Mouse (Mus musculus): ENCODE data around the gene Bhlha9. TPM values are rescaled to one million over a fixed set of nuclear protein-coding genes. Genes with fewer than 3 reads are reported as not detected.

Gene Bhlha9
- total and polyA plus RNA-seq, 3 experiments: not detected

GRCm38 (mm10) chr11:76628613-76629012 is 43.7 kb upstream of the Bhlha9 start:
- intact Hi-C loops (cut with DNase I): no loop called here
- no peak for DNase-seq
- Histone ChIP-seq H3K27me3 (ENCODE audit: control insufficient read depth, insufficient read depth, low read length) (peaks cover 1% of the 10 kb centered on the region; the same call in 1 of the 2 replicates), H3K27ac (no peak overlapping the region), H3K36me3 (ENCODE audit: control insufficient read depth, insufficient read depth, low read length) (no peaks in the 10 kb centered on the region), H3K4me1 (ENCODE audit: control insufficient read depth, insufficient read depth, low read length) (no peaks in the 10 kb centered on the region), H3K4me3 (no peak overlapping the region), H3K9ac (ENCODE audit: low read depth, low read length) (no peak overlapping the region), H3K79me2 (replicated peaks; ENCODE audit: control insufficient read depth, insufficient read depth, low read length) (no peaks in the 10 kb centered on the region)
- 22% methylated on average over 5 of the region's 5 CpGs for WGBS
- TF ChIP-seq CTCF (IDR thresholded peaks at IDR 0.05) (no peak), EP300 (IDR thresholded peaks at IDR 0.05; ENCODE audit: insufficient read depth, low read depth, low read length) (no peak), POLR2A (IDR thresholded peaks at IDR 0.05; ENCODE audit: insufficient read depth, low read depth, low read length) (no peak)

GRCm38 (mm10) chr11:76630023-76630422 is 42.2 kb upstream of the Bhlha9 start:
- Histone ChIP-seq H3K4me1 (ENCODE audit: control insufficient read depth, insufficient read depth, low read length) (no peaks in the 10 kb centered on the region), H3K27me3 (ENCODE audit: control insufficient read depth, insufficient read depth, low read length) (no peaks in the 10 kb centered on the region), H3K4me3 (no peak overlapping the region), H3K27ac (no peak overlapping the region), H3K36me3 (ENCODE audit: control insufficient read depth, insufficient read depth, low read length) (no peaks in the 10 kb centered on the region), H3K9ac (ENCODE audit: low read depth, low read length) (no peak overlapping the region), H3K79me2 (replicated peaks; ENCODE audit: control insufficient read depth, insufficient read depth, low read length) (no peaks in the 10 kb centered on the region)
- 51% methylated on average over 2 of the region's 2 CpGs for WGBS
- no peak for DNase-seq
- intact Hi-C loops (cut with DNase I): no loop called here
- TF ChIP-seq EP300 (IDR thresholded peaks at IDR 0.05; ENCODE audit: insufficient read depth, low read depth, low read length) (no peak), CTCF (IDR thresholded peaks at IDR 0.05) (no peak), POLR2A (IDR thresholded peaks at IDR 0.05; ENCODE audit: insufficient read depth, low read depth, low read length) (no peak)

- H3K9ac ChIP-seq (ENCODE audit: low read depth, low read length): no peak overlapping the region
- DNase-seq: no peak
- no peak overlapping the region for H3K4me3 ChIP-seq
- 81% methylated on average over 5 of the region's 5 CpGs for WGBS
- no peaks in the 10 kb centered on the region for H3K27me3 ChIP-seq (ENCODE audit: control insufficient read depth, insufficient read depth, low read length)
- no peaks in the 10 kb centered on the region for H3K4me1 ChIP-seq (ENCODE audit: control insufficient read depth, insufficient read depth, low read length)
- H3K27ac ChIP-seq: no peak overlapping the region
- H3K36me3 ChIP-seq (ENCODE audit: control insufficient read depth, insufficient read depth, low read length): no peaks in the 10 kb centered on the region
- H3K79me2 ChIP-seq (replicated peaks; ENCODE audit: control insufficient read depth, insufficient read depth, low read length): no peaks in the 10 kb centered on the region
- TF ChIP-seq POLR2A (IDR thresholded peaks at IDR 0.05; ENCODE audit: insufficient read depth, low read depth, low read length) (no peak), EP300 (IDR thresholded peaks at IDR 0.05; ENCODE audit: insufficient read depth, low read depth, low read length) (no peak), CTCF (IDR thresholded peaks at IDR 0.05) (no peak)
- intact Hi-C loops (cut with DNase I): no loop called here
Observed at GRCm38 (mm10) chr11:76630487-76630886, 41.8 kb upstream of the Bhlha9 start.

GRCm38 (mm10) chr11:76639269-76639985 is 32.8 kb upstream of the Bhlha9 start:
- no peak for DNase-seq
- Histone ChIP-seq H3K9ac (ENCODE audit: low read depth, low read length) (no peak overlapping the region), H3K4me3 (no peak overlapping the region), H3K27ac (no peak overlapping the region), H3K4me1 (ENCODE audit: control insufficient read depth, insufficient read depth, low read length) (no peaks in the 10 kb centered on the region), H3K79me2 (replicated peaks; ENCODE audit: control insufficient read depth, insufficient read depth, low read length) (no peaks in the 10 kb centered on the region), H3K27me3 (ENCODE audit: control insufficient read depth, insufficient read depth, low read length) (no peaks in the 10 kb centered on the region), H3K36me3 (ENCODE audit: control insufficient read depth, insufficient read depth, low read length) (no peaks in the 10 kb centered on the region)
- intact Hi-C loops (cut with DNase I): no loop called here
- no peak for TF ChIP-seq POLR2A (IDR thresholded peaks at IDR 0.05; ENCODE audit: insufficient read depth, low read depth, low read length)
- TF ChIP-seq EP300 (IDR thresholded peaks at IDR 0.05; ENCODE audit: insufficient read depth, low read depth, low read length): no peak
- no peak for TF ChIP-seq CTCF (IDR thresholded peaks at IDR 0.05)
- WGBS: 87% methylated on average over 17 of the region's 17 CpGs

GRCm38 (mm10) chr11:76640231-76640630 is 32.0 kb upstream of the Bhlha9 start:
- 63% methylated on average over 4 of the region's 4 CpGs for WGBS
- Histone ChIP-seq H3K79me2 (replicated peaks; ENCODE audit: control insufficient read depth, insufficient read depth, low read length) (no peaks in the 10 kb centered on the region), H3K27me3 (ENCODE audit: control insufficient read depth, insufficient read depth, low read length) (no peaks in the 10 kb centered on the region), H3K9ac (ENCODE audit: low read depth, low read length) (no peak overlapping the region), H3K36me3 (ENCODE audit: control insufficient read depth, insufficient read depth, low read length) (no peaks in the 10 kb centered on the region), H3K27ac (no peak overlapping the region), H3K4me3 (no peak overlapping the region), H3K4me1 (ENCODE audit: control insufficient read depth, insufficient read depth, low read length) (no peaks in the 10 kb centered on the region)
- DNase-seq: no peak
- intact Hi-C loops (cut with DNase I): loop anchor here (10.0 kb wide), 1 partner anchor 95 kb away; no protein-coding TSS in a partner anchor
- TF ChIP-seq POLR2A (IDR thresholded peaks at IDR 0.05; ENCODE audit: insufficient read depth, low read depth, low read length) (no peak), CTCF (IDR thresholded peaks at IDR 0.05) (no peak), EP300 (IDR thresholded peaks at IDR 0.05; ENCODE audit: insufficient read depth, low read depth, low read length) (no peak)

- no peak for TF ChIP-seq EP300 (IDR thresholded peaks at IDR 0.05; ENCODE audit: insufficient read depth, low read depth, low read length)
Observed at GRCm38 (mm10) chr11:76644257-76644656, 28.0 kb upstream of the Bhlha9 start.

More at GRCm38 (mm10) chr11:76644257-76644656, 28.0 kb upstream of the Bhlha9 start:
- Histone ChIP-seq H3K4me1 (ENCODE audit: control insufficient read depth, insufficient read depth, low read length) (peaks cover 3% of the 10 kb centered on the region), H3K9ac (ENCODE audit: low read depth, low read length) (no peak overlapping the region), H3K4me3 (no peak overlapping the region), H3K79me2 (replicated peaks; ENCODE audit: control insufficient read depth, insufficient read depth, low read length) (no peaks in the 10 kb centered on the region), H3K27ac (no peak overlapping the region), H3K27me3 (ENCODE audit: control insufficient read depth, insufficient read depth, low read length) (no peaks in the 10 kb centered on the region), H3K36me3 (ENCODE audit: control insufficient read depth, insufficient read depth, low read length) (no peaks in the 10 kb centered on the region)
- no peak for DNase-seq
- intact Hi-C loops (cut with DNase I): loop anchor here (10.0 kb wide), 1 partner anchor 99 kb away; no protein-coding TSS in a partner anchor
- 83% methylated on average over 6 of the region's 6 CpGs for WGBS

Data from heart, adult 2 months (tissue).